Mouse (Mus musculus): ENCODE data around the gene Wdr83os. TPM values are rescaled to one million over a fixed set of nuclear protein-coding genes. Genes with fewer than 3 reads are reported as not detected.
"Not testable (repeated sequence)": the region's sequence is repeated elsewhere in the genome, so short reads cannot be mapped to it uniquely, and the experiment has no call there.

Gene Wdr83os
- total RNA-seq, 2 experiments from 2014 or later, result 48.2 to 54.8 TPM

DNA sequence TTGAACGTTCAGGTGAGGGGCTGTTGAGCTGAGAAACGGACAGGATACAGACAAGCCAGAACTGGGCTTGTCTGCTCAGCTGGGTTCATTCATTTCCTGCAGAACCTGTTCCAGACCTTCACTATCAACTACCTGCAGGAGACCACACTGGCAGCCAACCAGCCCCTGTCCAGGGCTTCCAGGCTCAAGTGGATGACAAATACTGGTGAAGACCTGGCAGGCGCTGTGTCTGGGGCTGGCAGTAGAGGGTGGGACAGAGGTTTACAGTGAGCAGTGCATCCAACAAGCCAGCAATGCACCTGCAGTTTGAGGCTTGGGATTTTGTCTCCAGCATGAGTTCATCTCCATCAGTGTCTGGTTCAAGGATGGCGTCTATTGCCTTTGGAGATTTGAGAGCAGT, 16.3 kb downstream of the Wdr83os start:
- intact Hi-C loops (cut with DNase I), result no loop called here
- DNase-seq (ENCODE audit: low spot score in 2 of 2), result peak in 1 of 2 experiments; percentile 2

- intact Hi-C loops (cut with DNase I), result no loop called here
- no peak for DNase-seq (ENCODE audit: low spot score in 2 of 2)
Observed at GRCm38 (mm10) chr8:85100076-85100665, 19.6 kb downstream of the Wdr83os start.

DNA sequence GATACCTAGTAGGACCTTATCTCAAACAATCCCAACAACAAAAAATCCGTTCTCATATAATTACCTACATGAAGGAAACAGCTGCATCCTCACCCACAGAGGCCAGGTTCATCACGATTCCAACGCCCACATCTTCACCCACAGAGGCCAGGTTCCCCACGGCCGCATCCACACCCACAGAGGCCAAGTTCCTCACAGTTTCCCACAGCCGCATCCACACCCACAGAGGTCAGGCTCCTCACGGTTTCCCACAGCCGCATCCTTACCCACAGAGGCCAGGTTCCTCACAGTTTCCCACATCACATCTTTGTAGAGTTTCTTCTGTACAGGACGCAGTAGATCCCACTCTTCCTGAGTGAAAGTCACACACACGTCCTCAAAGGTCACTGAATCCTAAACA, 32.7 kb downstream of the Wdr83os start:
- DNase-seq (ENCODE audit: low spot score in 2 of 2), result no peak
- intact Hi-C loops (cut with DNase I), result no loop called here

DNA sequence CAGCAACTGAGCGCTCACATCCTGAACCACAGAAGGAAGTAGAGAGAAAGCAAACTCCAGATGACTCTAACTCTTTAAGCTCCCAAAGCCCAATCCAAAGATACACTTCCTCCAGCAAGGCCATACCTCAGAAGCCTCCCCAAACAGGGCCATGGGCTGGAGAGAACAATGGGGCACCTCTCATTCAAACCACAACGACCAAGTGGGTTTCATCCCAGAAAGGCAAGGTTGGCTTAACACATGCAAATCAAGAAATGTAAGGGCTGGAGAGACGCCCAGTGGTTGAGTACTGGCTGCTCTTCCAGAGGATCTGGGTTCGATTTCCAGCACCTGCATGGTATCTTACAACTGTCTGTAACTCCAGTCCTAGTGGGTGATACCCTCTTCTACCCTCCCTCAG, 35.0 kb downstream of the Wdr83os start:
- intact Hi-C loops (cut with DNase I), result loop anchor here (5.0 kb wide), 1 partner anchor 33 kb away; the partner anchor contains the start of genes Man2b1, Wdr83 and Wdr83os
- DNase-seq (ENCODE audit: low spot score in 2 of 2), result no peak

GRCm38 (mm10) chr8:85116984-85117383, 36.4 kb downstream of the Wdr83os start:
- intact Hi-C loops (cut with DNase I), result loop anchor here (5.0 kb wide), 1 partner anchor 35 kb away; the partner anchor contains the start of genes Man2b1, Wdr83 and Wdr83os

GRCm38 (mm10) chr8:85119052-85119981, 38.8 kb downstream of the Wdr83os start:
- peak; percentile 81 to 83 for DNase-seq (ENCODE audit: low spot score in 2 of 2)
- intact Hi-C loops (cut with DNase I), result loop anchor here (5.0 kb wide), 1 partner anchor 37 kb away; the partner anchor contains the start of genes Man2b1, Wdr83 and Wdr83os

More at GRCm38 (mm10) chr8:85116984-85117383, 36.4 kb downstream of the Wdr83os start:
- no peak for DNase-seq (ENCODE audit: low spot score in 2 of 2)

DNA sequence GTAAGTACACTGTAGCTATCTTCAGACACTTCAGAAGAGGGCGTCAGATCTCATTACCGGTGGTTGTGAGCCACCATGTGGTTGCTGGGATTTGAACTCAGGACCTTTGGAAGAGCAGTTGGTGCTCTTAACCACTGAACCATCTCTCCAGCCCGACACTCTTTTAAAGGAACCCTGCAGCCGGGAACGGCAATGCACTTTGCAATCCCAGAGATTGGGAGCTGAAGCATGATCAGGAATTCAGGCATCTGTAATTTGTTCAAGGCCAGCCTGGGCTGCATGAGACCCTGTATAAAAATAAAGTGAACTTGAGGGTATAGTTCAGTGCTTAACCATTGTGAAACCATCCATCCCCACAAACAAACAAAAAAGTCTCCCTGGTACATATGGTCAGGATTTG, 39.7 kb downstream of the Wdr83os start:
- intact Hi-C loops (cut with DNase I); DNase-seq (ENCODE audit: low spot score in 2 of 2): not testable (repeated sequence)

GRCm38 (mm10) chr8:85122995-85123394, 42.5 kb downstream of the Wdr83os start, which contains the start of gene Zfp791:
Gene Zfp791 (minus strand): TSS chr8:85123095.
- DNase-seq (ENCODE audit: low spot score in 2 of 2), result no peak
- intact Hi-C loops (cut with DNase I), result no loop called here

DNA sequence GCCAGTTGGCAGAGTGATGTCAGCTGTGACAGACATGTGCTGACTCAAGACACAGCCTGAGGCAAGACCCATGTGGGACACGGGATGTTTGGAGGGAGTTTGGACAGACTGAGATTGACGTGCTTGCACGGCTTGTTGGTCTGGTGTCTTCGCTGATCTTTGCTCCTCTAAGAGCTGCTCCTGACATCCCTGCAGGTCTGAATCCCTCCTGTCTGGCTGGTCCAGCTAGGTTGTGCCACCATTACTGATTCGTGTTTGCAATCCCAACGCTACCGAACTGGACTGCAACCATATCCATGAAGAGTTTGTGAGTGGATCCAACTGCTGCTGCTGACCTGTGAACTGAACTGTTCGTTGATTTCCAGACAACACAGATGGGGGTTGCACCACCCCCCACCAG, 43.2 kb downstream of the Wdr83os start:
- intact Hi-C loops (cut with DNase I), result no loop called here
- no peak for DNase-seq (ENCODE audit: low spot score in 2 of 2)

Small RNAs within 50 kb of the gene (microRNA-seq; reads per million reads assigned to microRNA genes)
- not detected for gene Gm23388
- 3.6 reads per million, percentile 9 among the genes with 10 or more reads in this experiment for gene Mir7070

Other genes with a start within 250 kb of the Wdr83os start
- gene Gadd45gip1, start 249.2 kb upstream of the Wdr83os start, total RNA-seq (2021), result 10 to 100 TPM; 26.3 to 26.9 TPM
- 10 to 100 TPM; 77.9 to 78.8 TPM for gene Rad23a, start 240.1 kb upstream of the Wdr83os start, total RNA-seq (2021)
- 100 to 1,000 TPM; 435 to 511 TPM for gene Calr, start 233.8 kb upstream of the Wdr83os start, total RNA-seq (2021)
- gene Farsa, start 223.8 kb upstream of the Wdr83os start, total RNA-seq (2021), result 10 to 100 TPM; 46.2 to 47.8 TPM
- gene Syce2, start 208.6 kb upstream of the Wdr83os start, total RNA-seq (2021), result 1 to 10 TPM; 8.3 TPM
- 10 to 100 TPM; 29.6 to 42.4 TPM for gene Gcdh, start 186.8 kb upstream of the Wdr83os start, total RNA-seq (2021)
- gene Klf1, start 178.8 kb upstream of the Wdr83os start, total RNA-seq (2021), result not detected
- gene Dnase2a, start 172.2 kb upstream of the Wdr83os start, total RNA-seq (2021), result 1 to 10 TPM; 3.1 to 4.1 TPM
- 10 to 100 TPM; 85.9 to 94.2 TPM for gene Mast1, start 143.4 kb upstream of the Wdr83os start, total RNA-seq (2021)
- gene Rtbdn, start 133.7 kb upstream of the Wdr83os start, total RNA-seq (2021), result 1 to 10 TPM in 1 of 2 experiments, under 1 TPM in 1; 0.84 to 1.7 TPM
- gene Gm49661, start 111.3 kb upstream of the Wdr83os start, total RNA-seq (2021), result 1 to 10 TPM in 1 of 2 experiments, not detected in 1; 1.6 TPM
- 100 to 1,000 TPM; 324 to 340 TPM for gene Prdx2, start 111.2 kb upstream of the Wdr83os start, total RNA-seq (2021)
- gene Rnaseh2a, start 111.0 kb upstream of the Wdr83os start, total RNA-seq (2021), result 10 to 100 TPM; 41.2 to 55.4 TPM
- 100 to 1,000 TPM in 1 of 2 experiments, 10 to 100 TPM in 1; 43.2 to 133 TPM for gene Junb, start 102.0 kb upstream of the Wdr83os start, total RNA-seq (2021)
- 10 to 100 TPM in 1 of 2 experiments, 1 to 10 TPM in 1; 8.2 to 10.0 TPM for gene Hook2, start 90.1 kb upstream of the Wdr83os start, total RNA-seq (2021)
- not detected for gene Best2, start 66.2 kb upstream of the Wdr83os start, total RNA-seq (2021)
- 100 to 1,000 TPM; 119 to 143 TPM for gene Asna1, start 55.5 kb upstream of the Wdr83os start, total RNA-seq (2021)
- 100 to 1,000 TPM; 124 to 132 TPM for gene Trir, start 53.9 kb upstream of the Wdr83os start, total RNA-seq (2021)
- gene Tnpo2, start 43.8 kb upstream of the Wdr83os start, total RNA-seq (2021), result 100 to 1,000 TPM; 160 to 169 TPM
- gene Fbxw9, start 20.7 kb upstream of the Wdr83os start, total RNA-seq (2021), result 10 to 100 TPM; 21.7 to 22.8 TPM
- not detected for gene Gm5741, start 12.8 kb upstream of the Wdr83os start, total RNA-seq (2021)
- 10 to 100 TPM; 64.4 to 68.5 TPM for gene Dhps, start 9.0 kb upstream of the Wdr83os start, total RNA-seq (2021)
- gene Wdr83, start 566 bp downstream of the Wdr83os start, total RNA-seq (2021), result 10 to 100 TPM; 26.0 to 28.9 TPM
- gene Man2b1, start 2.5 kb downstream of the Wdr83os start, total RNA-seq (2021), result 10 to 100 TPM; 36.6 to 38.2 TPM
- 1 to 10 TPM; 6.7 to 8.7 TPM for gene Zfp791, start 42.4 kb downstream of the Wdr83os start, total RNA-seq (2021)
- gene Cks1brt, start 71.2 kb downstream of the Wdr83os start, total RNA-seq (2021), result not detected
- not detected for gene Olfr371, start 145.2 kb downstream of the Wdr83os start, total RNA-seq (2021)
- gene Orc6, start 218.9 kb downstream of the Wdr83os start, total RNA-seq (2021), result 10 to 100 TPM; 27.8 to 30.3 TPM
- gene Vps35, start 219.1 kb downstream of the Wdr83os start, total RNA-seq (2021), result 100 to 1,000 TPM; 123 to 125 TPM